Mouse (Mus musculus): ENCODE data around the gene Ankrd28. TPM values are rescaled to one million over a fixed set of nuclear protein-coding genes. Genes with fewer than 3 reads are reported as not detected.

Gene Ankrd28
- polyA plus RNA-seq (2015; fragmentation: Illumina TruSeq; extraction: RNeasy Lipid Tissue Mini Kit (QIAGEN cat#74804); ENCODE audit: low read depth, low replicate concordance): 35.2 TPM

GRCm38 (mm10) chr14:31830571-31831369 lies at the start of gene Ankrd28:
Gene Ankrd28 (minus strand): TSS chr14:31830651.

Other genes starting within 250 kb of the Ankrd28 start
- gene Colq, start 239.3 kb downstream of the Ankrd28 start, polyA plus RNA-seq (2015; fragmentation: Illumina TruSeq; extraction: RNeasy Lipid Tissue Mini Kit (QIAGEN cat#74804); ENCODE audit: low read depth, low replicate concordance): 1.0 TPM
- gene Gm49387, start 189.8 kb downstream of the Ankrd28 start, polyA plus RNA-seq (2015; fragmentation: Illumina TruSeq; extraction: RNeasy Lipid Tissue Mini Kit (QIAGEN cat#74804); ENCODE audit: low read depth, low replicate concordance): not detected
- gene Btd, start 189.6 kb downstream of the Ankrd28 start, polyA plus RNA-seq (2015; fragmentation: Illumina TruSeq; extraction: RNeasy Lipid Tissue Mini Kit (QIAGEN cat#74804); ENCODE audit: low read depth, low replicate concordance): 11.0 TPM
- gene Hacl1, start 189.4 kb downstream of the Ankrd28 start, polyA plus RNA-seq (2015; fragmentation: Illumina TruSeq; extraction: RNeasy Lipid Tissue Mini Kit (QIAGEN cat#74804); ENCODE audit: low read depth, low replicate concordance): 15.4 TPM
- 1.7 TPM for gene Galnt15, start 198.3 kb upstream of the Ankrd28 start, polyA plus RNA-seq (2015; fragmentation: Illumina TruSeq; extraction: RNeasy Lipid Tissue Mini Kit (QIAGEN cat#74804); ENCODE audit: low read depth, low replicate concordance)

Data from brain, adult 10 weeks (tissue).